Mouse (Mus musculus) G1E-ER4 (cell line): ENCODE measurements around the gene Prrxl1. TPM values are rescaled to one million over a fixed set of nuclear protein-coding genes. Genes with fewer than 3 reads are reported as not detected.

Experiments
- GATA1 ChIP-seq: IDR thresholded peaks from one replicate; pipeline ENCODE4 v1.8.0; 2012; ENCODE audit warnings: low read length, inconsistent platforms
- polyA plus RNA-seq: library from polyadenylated mRNA; stranded (reverse); fragments of >175 nt; gene quantifications from 2 replicates; pipeline ENCODE4 v1.2.3, GENCODE M21; 2012

Prrxl1 gene
- not detected in 2 replicates for polyA plus RNA-seq

DNA sequence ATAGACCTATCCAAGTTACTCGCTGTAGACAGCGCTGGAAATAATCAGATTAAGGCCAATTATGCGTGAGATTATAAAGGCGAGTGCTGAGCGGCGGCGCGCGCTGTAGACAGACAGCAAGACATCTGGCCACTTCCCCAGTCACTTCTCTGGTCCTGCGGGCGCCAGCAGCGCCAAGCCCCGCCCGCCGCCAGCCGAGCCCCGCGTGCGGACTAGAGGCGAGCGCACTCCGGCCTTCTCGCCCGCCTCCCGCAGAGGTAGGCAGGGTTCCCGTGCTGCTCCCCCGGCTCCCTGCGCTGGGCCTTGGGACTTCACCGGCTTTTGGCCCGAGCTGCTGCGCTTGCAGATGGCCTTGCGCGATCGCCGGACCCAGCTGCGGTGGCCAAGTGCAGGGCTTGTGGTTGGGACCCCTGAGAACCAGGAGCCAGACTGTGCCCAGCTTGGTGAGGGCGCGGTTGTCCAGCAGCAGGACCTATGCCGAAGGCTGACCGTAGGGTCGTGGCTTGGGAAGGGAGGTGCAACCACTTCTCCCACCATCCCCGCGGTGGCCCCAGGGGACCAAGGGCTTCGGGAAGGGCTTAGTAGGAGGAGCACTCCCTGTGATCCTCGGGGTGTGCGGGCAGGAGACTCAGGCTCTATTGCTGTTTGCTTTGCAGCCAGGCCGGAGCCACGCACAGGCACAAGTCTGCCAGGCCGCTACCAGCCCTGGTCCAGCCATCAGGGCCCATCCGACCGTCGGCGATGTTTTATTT is at the start of gene Prrxl1:
Gene Prrxl1, plus strand, starts transcription at position 118 of the 752 bp plus-strand sequence.
- TF ChIP-seq GATA1, result no peak

DNA sequence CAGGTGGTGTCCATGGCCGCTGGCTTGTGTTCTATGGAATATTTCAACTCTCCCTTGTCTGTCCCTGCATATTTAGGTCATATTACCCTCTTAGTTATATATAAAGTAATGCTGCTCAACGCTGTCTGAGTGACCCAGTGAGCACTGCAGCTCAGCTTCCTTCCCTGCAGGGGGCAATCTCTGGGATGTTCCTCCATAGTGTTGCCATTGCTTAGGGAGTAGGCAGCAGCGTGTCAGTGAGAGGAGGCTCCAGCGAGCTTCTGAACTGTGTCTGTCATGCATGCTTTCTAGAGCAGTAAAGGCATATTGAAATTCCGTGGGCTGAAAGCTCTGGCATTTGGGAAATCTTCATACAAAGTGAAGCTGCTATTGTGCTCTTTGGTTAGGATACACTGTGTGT is 47.4 kb upstream of the Prrxl1 start:
- TF ChIP-seq GATA1, result no peak

DNA sequence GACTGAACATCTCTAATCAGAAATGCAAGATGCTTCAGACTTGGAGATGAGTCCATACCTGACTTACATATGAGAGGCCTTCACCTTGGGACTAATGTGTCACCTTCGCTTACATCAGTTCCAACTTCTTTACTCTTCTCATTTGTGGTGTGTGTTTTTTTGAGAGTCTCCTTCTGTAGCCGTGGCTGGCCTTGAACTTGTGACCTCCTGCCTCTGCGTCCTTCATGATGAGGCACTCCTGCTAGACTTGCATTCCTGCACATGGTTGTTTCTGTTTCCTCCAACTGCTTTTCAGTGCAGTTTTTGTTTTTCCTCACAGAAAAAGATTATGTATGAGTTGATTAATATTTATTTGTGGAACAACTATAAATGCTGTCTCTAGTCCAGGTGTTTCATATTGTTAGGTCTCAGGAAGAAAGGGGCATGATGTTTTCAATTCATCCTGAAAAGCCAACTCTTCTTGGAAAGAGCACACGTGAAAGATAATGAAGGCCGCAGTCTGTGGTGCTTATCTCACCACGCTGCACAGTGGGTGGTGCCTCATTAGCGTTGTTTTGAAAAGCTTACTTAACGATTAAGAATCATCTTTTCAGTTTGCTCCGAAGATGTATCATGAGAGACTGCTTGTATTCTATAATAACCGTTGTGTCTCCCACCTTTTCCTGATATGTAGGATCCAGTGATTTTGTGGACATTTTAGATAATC is 45.9 kb upstream of the Prrxl1 start:
- TF ChIP-seq GATA1, result no peak

DNA sequence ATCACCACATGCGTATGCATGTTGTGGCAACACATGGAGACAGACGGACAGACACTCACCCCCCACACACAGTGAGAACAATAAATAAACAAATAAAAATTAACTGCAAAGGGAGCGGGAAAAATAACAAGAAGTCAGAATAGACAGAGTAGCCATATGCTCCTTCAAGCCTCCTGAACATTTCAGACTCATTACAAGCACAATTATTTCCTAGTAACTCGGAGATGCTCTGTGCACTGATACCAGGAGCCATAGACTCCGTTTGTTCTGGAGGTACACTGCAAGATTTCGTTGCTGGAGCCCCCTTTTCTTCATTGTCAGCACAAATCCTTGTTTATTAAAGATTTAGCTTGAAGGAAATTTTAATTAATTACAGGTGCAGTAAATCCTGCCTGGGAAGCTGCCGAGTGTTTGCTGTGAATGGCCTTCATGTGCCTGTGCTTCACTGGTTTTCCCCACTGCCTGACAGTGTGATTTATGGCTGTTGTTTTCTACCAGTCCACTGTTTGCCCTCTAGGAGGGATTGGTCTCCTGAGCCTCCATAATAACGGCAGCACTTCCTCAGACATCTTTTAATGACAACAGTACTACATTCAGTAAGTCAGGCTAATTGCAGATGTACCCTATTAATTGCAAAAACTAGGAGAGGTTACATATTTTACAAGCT is 44.2 kb upstream of the Prrxl1 start:
- TF ChIP-seq GATA1, result no peak

DNA sequence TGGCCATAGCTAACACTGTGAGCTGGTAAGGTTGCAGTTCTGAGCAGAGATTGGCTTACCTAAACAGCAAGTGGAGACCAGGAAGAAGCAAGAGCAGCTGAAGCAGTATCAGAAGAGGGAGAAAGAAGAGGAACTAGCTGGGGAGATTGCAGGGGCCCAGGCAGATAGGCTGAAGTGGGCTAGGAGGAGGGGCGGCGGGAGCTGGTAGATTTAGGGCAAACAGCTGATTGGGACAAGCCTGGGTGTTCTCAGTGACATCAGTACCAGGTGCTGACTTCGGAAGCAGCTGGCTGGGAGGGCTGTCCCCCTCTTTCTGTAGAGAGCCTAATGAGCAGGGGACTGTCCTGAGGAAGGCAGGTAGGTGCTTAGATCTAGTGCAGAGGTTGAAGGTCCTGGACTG is 37.8 kb upstream of the Prrxl1 start:
- TF ChIP-seq GATA1, result no peak

DNA sequence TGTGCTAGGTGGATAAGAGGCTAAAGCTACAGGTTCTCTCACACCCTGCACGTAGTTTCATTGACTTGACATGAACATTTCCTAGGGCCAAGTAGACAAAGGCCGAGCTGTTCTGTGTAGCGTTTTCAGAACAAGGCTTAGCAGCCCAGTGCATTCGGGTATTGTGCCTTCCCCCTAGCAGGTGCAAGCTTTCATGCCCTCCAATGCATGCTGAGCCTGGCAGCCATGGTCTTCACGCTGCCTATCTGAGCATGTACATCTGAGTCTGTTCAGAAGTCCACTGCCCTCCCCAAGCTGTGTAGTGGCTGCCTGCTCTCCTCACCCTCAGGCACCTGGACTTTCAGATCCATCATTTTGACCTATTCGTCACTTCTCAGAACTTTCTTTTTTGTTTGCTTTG is 35.5 kb upstream of the Prrxl1 start:
- no peak for TF ChIP-seq GATA1

DNA sequence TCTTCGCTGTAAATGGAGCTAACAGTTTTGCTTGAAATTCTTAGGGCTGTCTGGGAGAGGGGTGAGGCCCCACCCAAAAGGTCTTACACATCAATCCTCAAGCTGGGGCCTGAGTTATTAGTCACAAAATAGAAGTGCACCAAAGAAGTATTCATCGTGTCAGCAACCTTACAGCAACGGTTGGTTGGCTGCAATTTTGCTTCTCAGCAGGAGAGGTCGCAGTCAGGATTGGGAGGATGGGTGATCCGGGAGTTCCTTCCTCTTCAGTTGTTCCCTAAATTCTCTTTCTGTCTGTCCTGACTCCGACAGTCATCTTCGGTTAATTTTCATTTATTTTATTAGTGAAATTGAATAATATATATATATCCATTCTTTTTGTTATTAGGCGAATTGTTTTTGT is 26.7 kb upstream of the Prrxl1 start:
- TF ChIP-seq GATA1, result no peak

DNA sequence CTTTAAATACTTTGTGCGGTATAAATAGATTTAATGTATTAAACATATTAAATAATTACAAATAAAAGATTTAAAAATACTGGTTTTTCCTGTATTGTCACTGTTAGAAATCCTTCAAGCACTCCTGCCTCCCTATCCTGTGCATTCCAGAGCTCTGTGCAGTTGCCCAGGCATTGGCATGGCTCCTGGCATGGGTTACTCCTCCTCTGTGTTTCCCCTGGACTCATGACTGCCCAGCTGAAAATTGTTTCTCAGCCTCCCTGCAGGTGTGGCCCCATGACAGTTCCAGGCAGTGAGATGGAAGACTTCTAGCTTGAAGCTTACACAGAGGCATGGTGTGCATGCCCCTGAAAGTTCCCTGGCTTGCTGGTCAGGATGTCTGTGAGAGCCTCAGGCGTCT is 20.8 kb upstream of the Prrxl1 start:
- no peak for TF ChIP-seq GATA1

DNA sequence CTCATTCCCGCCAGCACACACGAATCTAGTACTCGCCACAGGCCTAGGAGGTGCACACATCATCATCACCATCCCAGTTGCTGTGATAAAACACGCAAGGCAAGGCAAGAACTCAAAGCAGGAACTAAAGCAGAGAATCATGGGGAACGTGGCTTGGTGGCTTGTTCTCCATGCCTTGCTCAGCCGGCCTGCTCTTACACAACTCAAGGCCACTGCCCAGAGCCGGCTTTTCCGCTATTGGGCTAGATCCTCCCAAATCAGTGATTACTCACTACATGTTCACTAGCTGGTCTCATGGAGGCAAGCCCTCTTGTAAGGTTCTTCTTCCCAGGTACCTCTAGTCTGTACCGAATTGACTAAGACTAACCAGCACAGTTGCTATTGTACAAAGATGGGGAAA is 15.5 kb upstream of the Prrxl1 start:
- no peak for TF ChIP-seq GATA1

DNA sequence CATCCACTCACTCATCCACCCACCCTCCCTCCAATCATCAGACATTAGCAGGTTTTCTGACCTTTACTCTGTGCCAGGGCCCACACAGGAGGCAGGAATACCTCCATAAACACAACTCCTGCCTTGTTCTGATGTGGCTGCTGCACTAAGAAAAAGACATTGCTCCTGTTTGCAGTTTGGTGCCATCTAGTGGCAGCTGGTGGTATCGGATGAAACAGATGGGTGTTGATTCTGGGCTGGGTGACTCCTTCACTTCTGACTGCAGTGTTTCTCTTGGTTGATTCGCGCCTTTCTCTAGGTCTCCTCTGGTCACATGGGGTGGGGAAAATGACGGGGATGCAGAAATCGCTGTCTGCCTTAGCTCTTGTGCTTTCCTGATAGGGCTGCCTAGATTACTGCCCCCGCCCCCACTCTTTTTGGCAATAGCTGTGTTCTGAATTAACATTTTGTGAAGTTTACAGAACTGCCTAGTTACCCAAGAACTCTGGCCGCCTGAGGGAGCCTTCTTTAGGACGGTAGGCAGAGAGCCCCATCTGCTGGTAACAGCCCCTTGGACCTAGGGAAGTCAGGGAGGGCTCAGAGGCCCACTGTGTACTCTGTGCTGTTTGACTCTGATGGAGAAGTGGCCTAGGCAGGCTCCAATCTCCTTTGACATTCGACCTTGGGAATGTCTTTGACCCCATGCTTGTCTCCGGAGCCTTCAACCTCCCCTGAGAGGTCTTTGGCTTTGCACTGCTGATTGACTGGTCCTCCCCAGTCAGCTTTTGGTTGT is 12.0 kb upstream of the Prrxl1 start:
- TF ChIP-seq GATA1, result no peak

DNA sequence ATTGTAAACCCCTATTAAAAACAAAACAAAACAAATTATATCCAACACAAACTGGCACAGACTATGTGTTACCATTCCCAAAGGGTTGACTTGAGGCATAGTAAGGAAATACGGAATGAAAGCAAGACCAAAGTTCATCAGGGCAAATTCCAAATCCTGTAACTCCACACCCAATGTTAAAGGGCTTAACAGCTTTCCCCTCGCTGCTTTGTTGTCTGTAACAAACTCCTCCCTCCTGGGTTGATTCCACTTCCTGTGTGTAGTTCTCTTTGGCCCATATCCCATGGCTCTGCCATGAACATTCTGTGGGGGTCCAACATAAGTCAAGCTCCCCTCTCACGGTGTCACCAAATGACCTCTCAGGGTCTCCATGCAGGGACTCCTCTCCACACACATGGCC is 8.8 kb upstream of the Prrxl1 start:
- TF ChIP-seq GATA1, result no peak

DNA sequence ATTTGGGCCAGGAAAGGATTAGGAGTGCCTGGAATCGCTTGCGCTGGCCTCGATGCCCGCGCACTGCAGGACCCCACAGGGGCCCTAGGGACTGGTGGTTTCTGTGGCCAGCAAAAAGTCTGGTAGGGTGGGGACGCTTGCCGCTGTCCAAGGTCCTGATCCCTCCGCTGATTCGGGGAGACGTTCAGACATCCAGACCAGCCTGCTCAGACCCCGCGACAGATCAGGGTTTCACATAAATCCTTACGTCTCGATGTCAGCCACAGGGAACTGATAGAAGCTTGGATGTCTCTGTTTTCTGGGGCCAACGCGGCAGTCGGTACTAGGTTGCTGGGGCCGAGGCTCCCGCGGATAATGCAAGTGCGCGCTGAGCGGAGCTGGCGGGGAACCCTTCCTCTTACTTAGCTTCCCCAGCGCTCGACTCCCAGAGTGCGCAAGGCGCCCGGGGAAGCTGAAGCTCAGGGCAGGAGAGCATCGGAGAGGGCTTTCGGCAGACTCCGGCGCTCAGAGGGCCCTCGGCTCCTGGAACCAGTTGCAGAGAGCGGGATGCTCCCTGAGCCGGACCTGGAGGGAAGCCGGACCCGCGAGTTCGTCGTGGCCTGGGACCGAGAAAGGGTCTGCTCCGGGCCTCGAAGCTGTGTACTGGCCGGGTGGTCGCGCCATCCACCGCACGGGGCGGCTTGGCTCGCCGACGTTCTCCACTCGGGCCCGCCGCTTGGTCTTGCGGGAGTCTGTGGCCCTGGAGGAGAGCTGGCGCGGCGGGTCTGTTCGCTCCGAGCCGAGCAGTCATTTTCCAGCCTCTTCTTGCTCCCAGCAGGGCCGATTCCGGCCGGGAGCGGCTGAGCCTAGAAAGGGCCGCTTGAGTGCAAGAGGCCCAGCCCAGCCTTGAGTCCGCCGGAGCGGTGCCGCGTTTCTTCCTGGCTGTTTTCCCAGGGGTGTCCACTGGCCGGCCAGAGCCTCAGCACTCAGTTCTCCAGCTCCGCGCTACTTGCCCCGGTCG is 1.7 kb upstream of the Prrxl1 start:
- no peak for TF ChIP-seq GATA1

DNA sequence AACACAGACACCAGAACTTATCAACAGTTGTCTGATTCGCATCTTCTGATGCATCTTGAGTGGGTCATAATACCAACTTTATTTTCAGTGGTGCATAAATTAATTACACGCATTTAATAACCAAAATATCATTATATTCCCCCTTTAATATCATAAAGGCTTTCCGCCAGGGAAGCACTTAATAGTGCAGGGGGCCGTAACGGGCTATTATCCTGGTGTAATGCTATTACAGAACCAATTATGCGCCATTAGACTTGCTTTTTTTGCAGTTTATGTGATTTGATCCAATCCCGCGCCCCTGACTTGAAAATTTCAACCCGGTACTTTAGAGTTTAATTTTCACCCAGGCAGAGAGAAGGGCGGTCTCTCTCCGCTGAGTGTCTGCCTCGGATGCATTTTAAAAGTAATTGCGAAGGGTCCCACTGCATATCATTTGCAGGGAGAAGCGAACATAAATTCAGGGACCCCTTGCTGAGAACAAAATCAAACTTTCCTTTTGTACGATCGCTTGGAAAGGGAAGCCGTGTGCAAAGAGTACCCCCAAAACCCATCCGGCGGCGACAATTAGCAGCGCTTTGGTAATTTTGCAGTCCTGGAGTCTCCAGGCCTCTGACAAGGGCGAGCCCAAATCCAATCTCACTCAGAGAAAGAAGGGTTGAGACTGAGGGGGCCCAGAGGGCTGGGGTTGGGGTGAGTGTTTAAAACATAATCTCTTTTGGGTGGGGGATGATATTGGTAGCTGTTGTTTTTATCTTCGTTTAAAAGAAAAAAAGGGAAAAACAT is 579 bp upstream of the Prrxl1 start:
- no peak for TF ChIP-seq GATA1

DNA sequence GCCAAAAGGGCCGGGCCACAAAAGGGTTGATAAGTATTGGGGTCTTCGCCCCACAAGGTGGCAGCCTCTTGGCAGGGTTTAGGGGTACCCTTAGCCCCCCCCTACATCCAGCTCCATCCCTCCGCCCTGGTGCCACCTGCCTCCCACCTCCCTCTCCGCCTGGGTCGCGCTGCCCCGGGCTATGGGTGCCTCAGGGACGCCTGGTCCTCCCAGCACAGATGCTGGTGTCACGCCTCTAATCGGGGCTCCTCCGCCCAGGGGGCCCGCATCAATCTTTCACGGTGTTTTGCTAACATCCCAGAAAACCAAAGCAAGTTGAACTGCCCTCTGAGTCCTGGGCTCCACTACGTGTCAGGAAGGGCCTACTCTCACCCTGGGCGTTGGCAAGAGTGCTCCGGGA is 903 bp downstream of the Prrxl1 start:
- TF ChIP-seq GATA1, result no peak
